Mouse (Mus musculus) forebrain, postnatal 0 days (tissue): Measurements from ENCODE around the gene Olfr1039. TPM values are rescaled to one million over a fixed set of nuclear protein-coding genes. Genes with fewer than 3 reads are reported as not detected.
"Not testable (repeated sequence)": the region's sequence is repeated elsewhere in the genome, so short reads cannot be mapped to it uniquely, and the experiment has no call there.

Experiments
- ATAC-seq: fragments of 200-750 bp; cut with Nextera tagmentation; 2 replicates; pipeline ENCODE4 v1.8.0; 2017; ENCODE audit warnings: mild to moderate bottlenecking, moderate library complexity
- DNase-seq: peaks from one replicate; pipeline ENCODE4 v3.0.0-alpha.2; 2015
- H3K27ac ChIP-seq: fragments of 300-500 bp; sonication (generic); 2 replicates; pipeline ENCODE4 v1.5.1; 2014; ENCODE audit warnings: low read depth, mild to moderate bottlenecking, antibody characterized with exemption, low read length, moderate library complexity, mixed read lengths
- H3K27me3 ChIP-seq: fragments of 300-500 bp; sonication (generic); 2 replicates; pipeline ENCODE4 v1.6.1; 2014; ENCODE audit warnings: mild to moderate bottlenecking, low read length, mixed read lengths; ENCODE audit not compliant: insufficient read depth
- H3K36me3 ChIP-seq: fragments of 300-500 bp; sonication (generic); 2 replicates; pipeline ENCODE4 v1.6.1; 2014; ENCODE audit warnings: mild to moderate bottlenecking, moderate library complexity; ENCODE audit not compliant: insufficient read depth
- H3K4me1 ChIP-seq: fragments of 300-500 bp; sonication (generic); 2 replicates; pipeline ENCODE4 v1.6.1; 2014; ENCODE audit warnings: antibody characterized with exemption; ENCODE audit not compliant: insufficient read depth
- H3K4me2 ChIP-seq: fragments of 300-500 bp; sonication (generic); 2 replicates; pipeline ENCODE4 v1.6.1; 2014; ENCODE audit warnings: low read depth, mild to moderate bottlenecking, moderate library complexity
- H3K4me3 ChIP-seq: fragments of 300-500 bp; sonication (generic); 2 replicates; pipeline ENCODE4 v1.5.1; 2014; ENCODE audit warnings: low read depth, low read length, mixed read lengths
- H3K9ac ChIP-seq: fragments of 300-500 bp; sonication (generic); 2 replicates; pipeline ENCODE4 v1.6.1; 2014; ENCODE audit warnings: mild to moderate bottlenecking
- H3K9me3 ChIP-seq: fragments of 300-500 bp; sonication (generic); 2 replicates; pipeline ENCODE4 v1.6.1; 2016; ENCODE audit warnings: low read length
- CTCF ChIP-seq: sonication (generic); IDR thresholded peaks from 2 replicates; pipeline ENCODE4 v1.5.1; 2016; ENCODE audit warnings: antibody characterized with exemption, control low read depth, low read depth
- WGBS: fragments of 180-500 bp; shearing (Covaris S2); extraction: QIAGEN DNeasy Blood & Tissue Kit; methylation state at CpG from one replicate; pipeline ENCODE4 v1.1.7; 2014; 5-methylcytosine and 5-hydroxymethylcytosine counted together
- polyA plus RNA-seq: library from polyadenylated mRNA; unstranded; fragments of >200 nt; fragmentation: Nextera tagmentation; extraction: Ambion mirVana; gene quantifications from 2 replicates; pipeline ENCODE4 v1.2.1, GENCODE M21; 2015
- total RNA-seq: library from RNA; depleted of rRNA; stranded (reverse); fragments of >200 nt; gene quantifications from 2 replicates; pipeline ENCODE4 v1.2.3, GENCODE M21; 2014; rRNA removed

Olfr1039 gene
- not detected in 2 replicates for total RNA-seq
- polyA plus RNA-seq: not detected in 2 replicates

GRCm38 (mm10) chr2:86135828-86136227 is at the start of gene Olfr1039:
TSS of gene Olfr1039 (minus strand) at chr2:86135928.
- H3K4me3 ChIP-seq: no peak within 1 kb of the TSS
- 94% methylated on average over 1 of the region's 1 CpGs for WGBS
- DNase-seq (no peak), ATAC-seq (no peak)
- H3K27ac ChIP-seq: no peak within 1 kb of the TSS
- H3K9ac ChIP-seq: no peak within 1 kb of the TSS
- no peak for TF ChIP-seq CTCF
- H3K4me1 ChIP-seq: no peaks in the 10 kb centered on the region
- no peaks in the 10 kb centered on the region for H3K36me3 ChIP-seq
- no peaks in the 10 kb centered on the region for H3K27me3 ChIP-seq
- H3K9me3 ChIP-seq: no peaks in the 10 kb centered on the region
- no peak within 1 kb of the TSS for H3K4me2 ChIP-seq

DNA sequence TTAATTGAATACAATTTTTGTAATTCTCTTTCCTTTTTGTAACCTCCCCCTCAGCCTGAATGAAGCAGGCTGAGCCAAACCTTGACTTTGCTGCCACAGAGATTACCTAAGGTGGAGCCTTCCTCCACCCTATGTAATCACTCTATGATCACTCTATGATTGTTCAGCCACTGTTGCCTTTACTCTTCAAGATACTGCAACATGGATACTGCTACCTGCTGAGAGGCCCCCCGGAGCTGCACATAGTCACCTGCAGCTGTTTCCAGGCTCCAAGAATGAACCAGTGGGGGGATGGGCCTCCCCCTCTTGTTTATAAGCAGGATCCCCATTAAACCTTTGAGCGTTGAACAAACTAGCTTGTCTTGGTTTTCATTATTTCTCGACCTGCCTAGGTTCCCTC is 44.2 kb upstream of the Olfr1039 start:
- H3K27ac ChIP-seq: no peak overlapping the region
- WGBS: 75% methylated on average over 3 of the region's 3 CpGs
- no peak overlapping the region for H3K4me2 ChIP-seq
- no peak overlapping the region for H3K4me3 ChIP-seq
- ATAC-seq (no peak), DNase-seq (no peak)
- no peak for TF ChIP-seq CTCF
- H3K27me3 ChIP-seq: no peaks in the 10 kb centered on the region
- no peak overlapping the region for H3K9ac ChIP-seq
- no peaks in the 10 kb centered on the region for H3K9me3 ChIP-seq
- H3K36me3 ChIP-seq: no peaks in the 10 kb centered on the region
- no peaks in the 10 kb centered on the region for H3K4me1 ChIP-seq

DNA sequence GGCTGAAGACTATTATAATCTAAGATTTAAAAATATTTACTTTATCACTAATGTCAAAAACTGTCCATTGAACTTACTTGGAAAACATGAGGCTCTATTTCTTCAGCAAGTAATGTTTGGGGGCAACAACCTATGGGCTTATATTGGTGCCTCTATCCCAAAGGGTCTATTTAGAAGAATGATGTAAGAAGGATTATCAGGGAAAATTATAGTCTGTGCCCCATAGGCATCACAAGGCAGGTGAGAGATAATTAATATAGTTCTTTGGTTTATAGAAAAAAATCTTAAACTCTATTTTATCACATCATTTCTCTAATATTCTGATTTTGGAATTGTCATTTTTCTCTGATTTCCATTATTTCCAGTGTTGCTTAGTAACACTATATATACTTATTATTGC is 42.0 kb upstream of the Olfr1039 start, which contains the start of gene Olfr1044:
Gene Olfr1044, minus strand, starts transcription at position 101 of the 400 bp plus-strand sequence.
- Histone ChIP-seq H3K4me1 (no peaks in the 10 kb centered on the region), H3K9ac (no peak within 1 kb of the TSS), H3K4me3 (no peak within 1 kb of the TSS), H3K27ac (no peak within 1 kb of the TSS), H3K36me3 (no peaks in the 10 kb centered on the region), H3K4me2 (no peak within 1 kb of the TSS), H3K9me3 (no peaks in the 10 kb centered on the region), H3K27me3 (no peaks in the 10 kb centered on the region)
- DNase-seq (no peak), ATAC-seq (no peak)
- no peak for TF ChIP-seq CTCF

DNA sequence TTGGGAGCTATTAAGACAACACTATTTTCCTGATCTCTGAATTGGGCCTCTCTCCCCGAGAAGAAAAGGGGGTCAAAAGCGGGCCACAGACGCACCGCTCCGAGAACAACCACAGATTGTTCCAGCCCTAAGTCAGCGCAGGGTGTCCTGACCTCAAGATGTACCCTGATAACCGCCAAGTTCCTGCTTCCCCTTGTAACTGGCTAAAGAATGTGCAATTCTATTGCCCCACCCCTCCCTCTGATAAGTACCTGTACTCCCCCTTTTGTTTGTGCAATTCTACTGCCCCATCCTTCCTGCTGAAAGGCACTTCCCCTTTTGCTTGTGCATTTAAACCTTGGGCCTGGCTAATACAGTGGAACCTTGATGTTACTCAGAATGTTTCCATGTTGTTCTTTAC is 39.7 kb upstream of the Olfr1039 start:
- not testable (repeated sequence) for DNase-seq, H3K9me3 ChIP-seq, H3K4me2 ChIP-seq, H3K27me3 ChIP-seq, H3K27ac ChIP-seq, H3K9ac ChIP-seq, H3K4me3 ChIP-seq, ATAC-seq, H3K4me1 ChIP-seq, H3K36me3 ChIP-seq
- WGBS: 92% methylated on average over 7 of the region's 7 CpGs

DNA sequence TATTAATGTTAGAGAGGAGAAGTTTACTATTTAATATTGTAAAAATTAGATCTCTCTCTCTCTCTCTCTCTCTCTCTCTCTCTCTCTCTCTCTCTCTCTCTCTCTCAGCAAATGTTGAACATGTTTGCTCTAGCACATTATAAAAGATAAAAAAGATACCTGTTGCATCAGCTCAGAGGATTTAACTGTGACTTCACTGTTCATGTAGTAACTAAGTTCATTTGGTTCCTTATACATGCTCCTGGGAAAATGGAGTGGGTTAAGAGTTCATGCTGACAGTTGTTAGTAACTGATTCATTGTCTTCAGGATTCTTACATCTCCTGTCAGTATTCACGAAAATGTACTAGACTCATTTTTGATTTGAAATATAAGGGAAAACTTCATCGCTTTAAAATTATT is 31.7 kb upstream of the Olfr1039 start, which contains the start of gene Olfr1043:
Gene Olfr1043, minus strand, starts transcription at position 101 of the 400 bp plus-strand sequence.
- TF ChIP-seq CTCF: no peak

GRCm38 (mm10) chr2:86161738-86162137 is 26.0 kb upstream of the Olfr1039 start, which contains the start of gene Olfr1042:
TSS of gene Olfr1042 (minus strand) at chr2:86161838.
- Histone ChIP-seq H3K4me2 (no peak within 1 kb of the TSS), H3K27me3 (no peaks in the 10 kb centered on the region), H3K4me1 (no peaks in the 10 kb centered on the region), H3K9ac (no peak within 1 kb of the TSS), H3K9me3 (no peaks in the 10 kb centered on the region), H3K27ac (no peak within 1 kb of the TSS), H3K4me3 (no peak within 1 kb of the TSS), H3K36me3 (no peaks in the 10 kb centered on the region)
- no peak for TF ChIP-seq CTCF
- no peak for DNase-seq
- ATAC-seq: no peak
- WGBS: 90% methylated on average over 2 of the region's 2 CpGs

More for the DNA sequence above, 31.7 kb upstream of the Olfr1039 start, which contains the start of gene Olfr1043:
- no peak within 1 kb of the TSS for H3K4me3 ChIP-seq
- ATAC-seq: no peak
- DNase-seq: no peak
- 90% methylated on average over 2 of the region's 2 CpGs for WGBS
- H3K36me3 ChIP-seq: no peaks in the 10 kb centered on the region
- H3K9ac ChIP-seq: no peak within 1 kb of the TSS
- H3K9me3 ChIP-seq: no peaks in the 10 kb centered on the region
- H3K4me2 ChIP-seq: no peak within 1 kb of the TSS
- no peaks in the 10 kb centered on the region for H3K4me1 ChIP-seq
- H3K27me3 ChIP-seq: no peaks in the 10 kb centered on the region
- no peak within 1 kb of the TSS for H3K27ac ChIP-seq

- Histone ChIP-seq H3K9me3 (no peaks in the 10 kb centered on the region), H3K9ac (no peak within 1 kb of the TSS), H3K27ac (no peak within 1 kb of the TSS), H3K4me3 (no peak within 1 kb of the TSS), H3K4me1 (no peaks in the 10 kb centered on the region), H3K4me2 (no peak within 1 kb of the TSS), H3K27me3 (no peaks in the 10 kb centered on the region), H3K36me3 (no peaks in the 10 kb centered on the region)
- DNase-seq: no peak
- 87% methylated on average over 1 of the region's 1 CpGs for WGBS
- ATAC-seq: no peak
- TF ChIP-seq CTCF: no peak
Observed at GRCm38 (mm10) chr2:86146632-86147031, 10.9 kb upstream of the Olfr1039 start, which contains the start of gene Olfr1040. TSS of gene Olfr1040 (minus strand) at chr2:86146732.
